Mouse (Mus musculus) heart, embryonic 14.5 days (tissue): ENCODE measurements at regions not wholly inside any gene's neighbourhood (a gene's known extent, or its start where the extent isn't known, plus 50 kb on each side); places are given as distances from the start of the nearest gene placed in this dataset.

Experiments used
- ATAC-seq: fragments of 200-750 bp; cut with Nextera tagmentation; 2 replicates; pipeline ENCODE4 v1.8.0; 2017; ENCODE audit warnings: low read depth, moderate TSS enrichment; ENCODE audit not compliant: insufficient number of reproducible peaks, insufficient read depth, low FRiP score
- H3K27ac ChIP-seq, 2 experiments: fragments of 200-500 bp in 1 of 2; fragments of 300-500 bp in 1 of 2; sonication (generic) in 1 of 2; replicated peaks in 1 of 2; 2 replicates each; pipeline ENCODE4 v1.5.1; 2012 to 2014; ENCODE audit warnings: low read depth in 2 of 2, low read length in 2 of 2, control low read depth in 1 of 2, mild to moderate bottlenecking in 1 of 2, mixed read lengths in 1 of 2; ENCODE audit not compliant: control insufficient read depth in 1 of 2, insufficient read depth in 1 of 2
- H3K27me3 ChIP-seq: fragments of 300-500 bp; sonication (generic); 2 replicates; pipeline ENCODE4 v1.6.1; 2014; ENCODE audit warnings: mild to moderate bottlenecking, low read length, control low read depth; ENCODE audit not compliant: control insufficient read depth, insufficient read depth
- H3K36me3 ChIP-seq: fragments of 300-500 bp; sonication (generic); 2 replicates; pipeline ENCODE4 v1.6.1; 2014; ENCODE audit warnings: mild to moderate bottlenecking, control low read depth, low read length, mixed read lengths; ENCODE audit not compliant: control insufficient read depth, insufficient read depth
- H3K4me1 ChIP-seq, 2 experiments: fragments of 200-500 bp in 1 of 2; fragments of 300-500 bp in 1 of 2; sonication (generic) in 1 of 2; 2 replicates each; pipeline ENCODE4 v1.6.1; 2012 to 2014; ENCODE audit warnings: low read length in 2 of 2, control low read depth in 1 of 2, mixed read lengths in 1 of 2; ENCODE audit not compliant: control insufficient read depth in 2 of 2, insufficient read depth in 2 of 2
- H3K4me2 ChIP-seq: fragments of 300-500 bp; sonication (generic); 2 replicates; pipeline ENCODE4 v1.6.1; 2014; ENCODE audit warnings: mild to moderate bottlenecking, low read length
- H3K4me3 ChIP-seq, 2 experiments: fragments of 200-500 bp in 1 of 2; fragments of 300-500 bp in 1 of 2; sonication (generic) in 1 of 2; 2 replicates each; pipeline ENCODE4 v1.5.1; 2012 to 2014; ENCODE audit warnings: low read length in 2 of 2, mild to moderate bottlenecking in 2 of 2, control low read depth in 1 of 2, low read depth in 1 of 2, moderate library complexity in 1 of 2; ENCODE audit not compliant: control insufficient read depth in 1 of 2, insufficient read depth in 1 of 2
- H3K9ac ChIP-seq: fragments of 300-500 bp; sonication (generic); 2 replicates; pipeline ENCODE4 v1.6.1; 2014; ENCODE audit warnings: mild to moderate bottlenecking, low read length
- H3K9me3 ChIP-seq: fragments of 300-500 bp; sonication (generic); 2 replicates; pipeline ENCODE4 v1.6.1; 2016; ENCODE audit warnings: low read length, control low read depth; ENCODE audit not compliant: control insufficient read depth
- WGBS: fragments of 180-500 bp; shearing (Covaris S2); extraction: QIAGEN DNeasy Blood & Tissue Kit; methylation state at CpG from one replicate; pipeline ENCODE4 v1.1.7; 2014; 5-methylcytosine and 5-hydroxymethylcytosine counted together

GRCm38 (mm10) chr9:43943522-43943921 is 99.7 kb upstream of the Thy1 start:
- 63% methylated on average over 6 of the region's 6 CpGs for WGBS
- H3K36me3 ChIP-seq, result no peaks in the 10 kb centered on the region
- H3K9ac ChIP-seq, result no peak overlapping the region
- ATAC-seq, result no peak
- H3K27me3 ChIP-seq, result no peaks in the 10 kb centered on the region
- peaks cover 27 to 29% of the 10 kb centered on the region in 2 experiments for H3K4me1 ChIP-seq
- H3K4me2 ChIP-seq, result no peak overlapping the region
- no peak overlapping the region for H3K4me3 ChIP-seq
- no peak overlapping the region for H3K27ac ChIP-seq
- H3K9me3 ChIP-seq, result no peaks in the 10 kb centered on the region

- Histone ChIP-seq H3K9me3 (no peaks in the 10 kb centered on the region), H3K4me1 (peaks cover 27 to 29% of the 10 kb centered on the region in 2 experiments), H3K4me2 (peak overlapping the region; percentile 12), H3K36me3 (no peaks in the 10 kb centered on the region), H3K27me3 (no peaks in the 10 kb centered on the region), H3K4me3 (no peak overlapping the region), H3K27ac (peak overlapping the region; percentile 80 to 92), H3K9ac (peak overlapping the region; percentile 16; the same call in 1 of the 2 replicates)
- WGBS, result 30% methylated on average over 13 of the region's 13 CpGs
- peak; percentile 81 for ATAC-seq
These were observed 98.1 kb upstream of the Thy1 start for GRCm38 (mm10) chr9:43944816-43945741.

GRCm38 (mm10) chr9:43945997-43946649 is 97.1 kb upstream of the Thy1 start:
- H3K27ac ChIP-seq, result peak overlapping the region; percentile 80 to 92

GRCm38 (mm10) chr9:43947089-43947488 is 96.1 kb upstream of the Thy1 start:
- peaks cover 24 to 27% of the 10 kb centered on the region in 2 experiments for H3K4me1 ChIP-seq
- no peak overlapping the region for H3K9ac ChIP-seq
- no peaks in the 10 kb centered on the region for H3K27me3 ChIP-seq
- WGBS, result 71% methylated on average over 5 of the region's 5 CpGs
- H3K27ac ChIP-seq, result no peak overlapping the region
- ATAC-seq, result no peak
- H3K4me2 ChIP-seq, result no peak overlapping the region
- no peaks in the 10 kb centered on the region for H3K36me3 ChIP-seq
- H3K4me3 ChIP-seq, result no peak overlapping the region
- no peaks in the 10 kb centered on the region for H3K9me3 ChIP-seq

More at GRCm38 (mm10) chr9:43945997-43946649, 97.1 kb upstream of the Thy1 start:
- H3K9me3 ChIP-seq, result no peaks in the 10 kb centered on the region
- peaks cover 27 to 29% of the 10 kb centered on the region in 2 experiments for H3K4me1 ChIP-seq
- H3K36me3 ChIP-seq, result no peaks in the 10 kb centered on the region
- no peak overlapping the region; the same call in 1 of the 2 replicates for H3K4me2 ChIP-seq
- no peak for ATAC-seq
- H3K9ac ChIP-seq, result no peak overlapping the region
- 87% methylated on average over 13 of the region's 13 CpGs for whole genome bisulfite sequencing
- H3K27me3 ChIP-seq, result no peaks in the 10 kb centered on the region
- H3K4me3 ChIP-seq, result no peak overlapping the region

- peaks cover 20 to 24% of the 10 kb centered on the region in 2 experiments for H3K4me1 ChIP-seq
- no peaks in the 10 kb centered on the region for H3K36me3 ChIP-seq
- no peak overlapping the region for H3K4me3 ChIP-seq
- H3K27ac ChIP-seq, result no peak overlapping the region
- 75% methylated on average over 11 of the region's 11 CpGs for WGBS
- no peak for ATAC-seq
- H3K9ac ChIP-seq, result no peak overlapping the region
- H3K4me2 ChIP-seq, result no peak overlapping the region
- no peaks in the 10 kb centered on the region for H3K9me3 ChIP-seq
- H3K27me3 ChIP-seq, result no peaks in the 10 kb centered on the region
These were observed 95.6 kb upstream of the Thy1 start for GRCm38 (mm10) chr9:43947490-43948150.

- Histone ChIP-seq H3K27me3 (no peaks in the 10 kb centered on the region), H3K4me3 (no peak overlapping the region), H3K4me1 (no peaks in the 10 kb centered on the region; a peak in 1 of 4 replicates), H3K27ac (no peak overlapping the region), H3K4me2 (no peak overlapping the region), H3K36me3 (no peaks in the 10 kb centered on the region), H3K9ac (no peak overlapping the region), H3K9me3 (no peaks in the 10 kb centered on the region)
- WGBS, result 24% methylated on average over 7 of the region's 7 CpGs
- ATAC-seq, result no peak
These were observed 90.1 kb upstream of the Thy1 start for GRCm38 (mm10) chr9:43953128-43953527.

GRCm38 (mm10) chr9:43959541-43959940 is 83.6 kb upstream of the Thy1 start:
- ATAC-seq, result no peak
- Histone ChIP-seq H3K9me3 (no peaks in the 10 kb centered on the region), H3K4me3 (no peak overlapping the region), H3K36me3 (no peaks in the 10 kb centered on the region), H3K4me2 (no peak overlapping the region), H3K9ac (no peak overlapping the region), H3K27ac (no peak overlapping the region), H3K4me1 (no peaks in the 10 kb centered on the region), H3K27me3 (0 out of 2 replicates have a peak, but pooled peaks cover 4% of the 10 kb centered on the region)
- 18% methylated on average over 9 of the region's 9 CpGs for WGBS
